Mouse (Mus musculus) erythroid progenitor cell, adult 5-6 weeks (primary cell): ENCODE data around the gene Ncbp1. TPM values are rescaled to one million over a fixed set of nuclear protein-coding genes. Genes with fewer than 3 reads are reported as not detected.

Experiments used
- ATAC-seq: replicated peaks from 2 replicates; pipeline ENCODE4 v1.8.0; 2016; ENCODE audit warnings: moderate number of reproducible peaks, mild to moderate bottlenecking, moderate TSS enrichment, inconsistent platforms; ENCODE audit not compliant: poor library complexity, low FRiP score, severe bottlenecking
- total RNA-seq, 2 experiments: library from RNA; stranded (forward) in 1 of 2; stranded (reverse) in 1 of 2; fragments of 150-400 nt in 1 of 2; fragments of 186-747, 209-891 nt in 1 of 2; gene quantifications; 2 replicates each; pipeline versions ENCODE4 v1.2.3 to v1.2.4; 2015 to 2017; ENCODE audit warnings: low replicate concordance in 2 of 2

Ncbp1 gene
- total RNA-seq, 2 experiments from 2014 or later: 46.9 to 55.1 TPM

GRCm38 (mm10) chr4:46195781-46196487 lies 57.5 kb downstream of the Ncbp1 start, which contains the start of gene Xpa:
Xpa (minus strand) TSS chr4:46196311.
- ATAC-seq: peak; percentile 94

GRCm38 (mm10) chr4:46196513-46196912 lies 58.1 kb downstream of the Ncbp1 start:
- ATAC-seq: peak; percentile 66

GRCm38 (mm10) chr4:46198064-46198463 lies 59.7 kb downstream of the Ncbp1 start:
- no peak for ATAC-seq

- peak; percentile 62 for ATAC-seq
Observed at GRCm38 (mm10) chr4:46201834-46202561, 63.6 kb downstream of the Ncbp1 start.

GRCm38 (mm10) chr4:46202562-46203126 lies 64.2 kb downstream of the Ncbp1 start:
- no peak for ATAC-seq

- ATAC-seq: no peak
Observed at GRCm38 (mm10) chr4:46221090-46221489, 82.7 kb downstream of the Ncbp1 start.

Other genes starting within 250 kb of the Ncbp1 start
- not detected in 2 replicates for gene Ccdc180, start 248.3 kb upstream of the Ncbp1 start, total RNA-seq (2015; ENCODE audit: low replicate concordance)
- 0.23 TPM in 1 of 2 replicates, not detected in the other for gene Ccdc180, start 248.3 kb upstream of the Ncbp1 start, total RNA-seq (2017; ENCODE audit: low replicate concordance)
- 38.1 and 45.8 TPM in 2 replicates for gene Tdrd7, start 173.3 kb upstream of the Ncbp1 start, total RNA-seq (2015; ENCODE audit: low replicate concordance)
- 8.7 and 10.7 TPM in 2 replicates for gene Tdrd7, start 173.3 kb upstream of the Ncbp1 start, total RNA-seq (2017; ENCODE audit: low replicate concordance)
- 258 and 260 TPM in 2 replicates for gene Tmod1, start 99.7 kb upstream of the Ncbp1 start, total RNA-seq (2015; ENCODE audit: low replicate concordance)
- gene Tmod1, start 99.7 kb upstream of the Ncbp1 start, total RNA-seq (2017; ENCODE audit: low replicate concordance): 189 and 234 TPM in 2 replicates
- gene Tstd2, start 81 bp downstream of the Ncbp1 start, total RNA-seq (2015; ENCODE audit: low replicate concordance): 2.9 and 8.4 TPM in 2 replicates
- gene Tstd2, start 81 bp downstream of the Ncbp1 start, total RNA-seq (2017; ENCODE audit: low replicate concordance): 9.6 and 22.8 TPM in 2 replicates
- 7.9 and 25.6 TPM in 2 replicates for gene Xpa, start 57.7 kb downstream of the Ncbp1 start, total RNA-seq (2015; ENCODE audit: low replicate concordance)
- 7.3 and 20.7 TPM in 2 replicates for gene Xpa, start 57.7 kb downstream of the Ncbp1 start, total RNA-seq (2017; ENCODE audit: low replicate concordance)
- gene Foxe1, start 205.0 kb downstream of the Ncbp1 start, total RNA-seq (2015; ENCODE audit: low replicate concordance): not detected in 2 replicates
- gene Foxe1, start 205.0 kb downstream of the Ncbp1 start, total RNA-seq (2017; ENCODE audit: low replicate concordance): not detected in 2 replicates